Mouse (Mus musculus) testis, adult 2 months (tissue): ENCODE measurements around the gene Gm44805.

Experiments used
- CTCF ChIP-seq: fragments of 200-500 bp; IDR thresholded peaks from 2 replicates; pipeline ENCODE4 v1.5.1; 2012; ENCODE audit warnings: low read depth, mild to moderate bottlenecking, inconsistent platforms, low read length, moderate library complexity; ENCODE audit not compliant: control insufficient read depth, insufficient read depth, insufficient replicate concordance
- POLR2A ChIP-seq: fragments of 200-500 bp; IDR thresholded peaks from 2 replicates; pipeline ENCODE4 v1.6.1; 2012; ENCODE audit warnings: low read depth, mild to moderate bottlenecking, inconsistent platforms, low read length, moderate library complexity; ENCODE audit not compliant: control insufficient read depth

DNA sequence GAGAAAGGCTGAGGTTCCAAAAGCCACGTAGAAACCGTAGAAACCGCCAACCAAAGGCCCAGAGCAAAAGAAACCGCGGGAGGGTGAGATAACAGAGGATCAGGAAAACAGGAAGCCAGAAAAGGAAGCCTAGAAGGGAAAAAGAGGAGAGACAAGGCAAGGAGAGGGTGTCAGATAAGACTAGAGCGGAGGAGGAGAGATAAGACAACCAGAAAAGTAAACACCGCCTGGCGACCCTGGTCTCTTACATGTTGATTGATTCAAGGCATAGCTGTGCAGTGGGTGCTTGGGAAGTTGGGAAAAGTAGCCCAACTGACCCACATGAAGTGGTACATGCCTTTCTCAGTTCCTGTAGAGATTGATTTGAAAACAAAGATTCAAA, 14.0 kb upstream of the Gm44805 start:
- TF ChIP-seq CTCF (no peak), POLR2A (no peak)
